Mouse (Mus musculus) heart, embryonic 11.5 days (tissue): ENCODE measurements around the gene Ttc7b. TPM values are rescaled to one million over a fixed set of nuclear protein-coding genes. Genes with fewer than 3 reads are reported as not detected.

Source experiments
- ATAC-seq: fragments of 200-750 bp; cut with Nextera tagmentation; replicated peaks from 2 replicates; pipeline ENCODE4 v1.8.0; 2017; ENCODE audit warnings: moderate library complexity; ENCODE audit not compliant: insufficient number of reproducible peaks, low FRiP score, low TSS enrichment
- H3K27ac ChIP-seq: fragments of 300-500 bp; sonication (generic); 2 replicates; pipeline ENCODE4 v1.5.1; 2014; ENCODE audit warnings: mild to moderate bottlenecking, low read depth, low read length
- H3K27me3 ChIP-seq: fragments of 300-500 bp; sonication (generic); 2 replicates; pipeline ENCODE4 v1.6.1; 2014; ENCODE audit warnings: mild to moderate bottlenecking, low read length, mixed read lengths; ENCODE audit not compliant: control insufficient read depth, insufficient read depth
- H3K36me3 ChIP-seq: fragments of 300-500 bp; sonication (generic); 2 replicates; pipeline ENCODE4 v1.6.1; 2014; ENCODE audit warnings: mild to moderate bottlenecking, low read length, moderate library complexity, mixed read lengths; ENCODE audit not compliant: control insufficient read depth, insufficient read depth
- H3K4me1 ChIP-seq: fragments of 300-500 bp; sonication (generic); 2 replicates; pipeline ENCODE4 v1.6.1; 2014; ENCODE audit warnings: low read length; ENCODE audit not compliant: control insufficient read depth, insufficient read depth
- H3K4me2 ChIP-seq: fragments of 300-500 bp; sonication (generic); 2 replicates; pipeline ENCODE4 v1.6.1; 2014; ENCODE audit warnings: mild to moderate bottlenecking, moderate library complexity
- H3K4me3 ChIP-seq: fragments of 300-500 bp; sonication (generic); 2 replicates; pipeline ENCODE4 v1.5.1; 2014; ENCODE audit warnings: low read depth, low read length
- H3K9ac ChIP-seq: fragments of 300-500 bp; sonication (generic); 2 replicates; pipeline ENCODE4 v1.6.1; 2014; ENCODE audit warnings: mild to moderate bottlenecking, low read depth, low read length, moderate library complexity
- H3K9me3 ChIP-seq: fragments of 300-500 bp; sonication (generic); replicated peaks from 2 replicates; pipeline ENCODE4 v1.6.1; 2016; ENCODE audit warnings: low read length; ENCODE audit not compliant: control insufficient read depth
- WGBS: fragments of 180-500 bp; shearing (Covaris S2); extraction: QIAGEN DNeasy Blood & Tissue Kit; methylation state at CpG from one replicate; pipeline ENCODE4 v1.1.7; 2014; ENCODE audit not compliant: insufficient replicate concordance; 5-methylcytosine and 5-hydroxymethylcytosine counted together
- polyA plus RNA-seq: library from polyadenylated mRNA; unstranded; fragments of >200 nt; fragmentation: Nextera tagmentation; extraction: Ambion mirVana; gene quantifications from 2 replicates; pipeline ENCODE4 v1.2.1, GENCODE M21; 2014

The Ttc7b gene
- polyA plus RNA-seq, 1 experiment from 2014 or later = 11.4 TPM

DNA sequence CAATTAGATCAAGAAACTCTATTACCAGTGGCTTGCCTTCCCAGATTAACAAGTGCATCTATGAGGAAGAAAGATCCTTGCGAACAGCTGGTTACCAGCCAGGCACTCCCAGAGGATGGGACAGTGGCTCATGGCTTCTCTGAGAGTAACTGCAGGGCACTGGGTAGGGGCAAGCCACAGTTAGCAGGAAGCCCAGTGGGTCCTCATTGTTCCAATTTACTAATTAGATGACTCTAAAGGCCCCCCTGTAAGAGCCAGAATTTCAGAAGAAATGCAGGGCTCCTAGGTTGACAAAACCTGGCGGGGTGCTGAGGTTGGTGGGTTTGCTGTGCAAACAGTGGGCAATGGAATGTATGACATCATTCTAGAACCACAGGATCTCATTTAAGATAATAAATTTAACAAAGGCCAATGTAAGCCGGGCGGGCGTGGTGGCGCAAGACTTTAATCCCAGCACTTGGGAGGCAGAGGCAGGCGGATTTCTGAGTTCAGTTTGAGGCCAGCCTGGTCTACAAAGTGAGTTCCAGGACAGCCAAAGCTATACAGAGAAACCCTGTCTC lies 179.6 kb downstream of the Ttc7b start:
- H3K4me3 ChIP-seq = no peak overlapping the region
- H3K4me2 ChIP-seq = no peak overlapping the region
- no peak for ATAC-seq
- no peaks in the 10 kb centered on the region for H3K27me3 ChIP-seq
- 85% methylated on average over 7 of the region's 7 CpGs for WGBS
- no peak overlapping the region for H3K27ac ChIP-seq
- H3K9ac ChIP-seq = no peak overlapping the region
- no peaks in the 10 kb centered on the region for H3K36me3 ChIP-seq
- H3K4me1 ChIP-seq = no peaks in the 10 kb centered on the region
- no peaks in the 10 kb centered on the region for H3K9me3 ChIP-seq

DNA sequence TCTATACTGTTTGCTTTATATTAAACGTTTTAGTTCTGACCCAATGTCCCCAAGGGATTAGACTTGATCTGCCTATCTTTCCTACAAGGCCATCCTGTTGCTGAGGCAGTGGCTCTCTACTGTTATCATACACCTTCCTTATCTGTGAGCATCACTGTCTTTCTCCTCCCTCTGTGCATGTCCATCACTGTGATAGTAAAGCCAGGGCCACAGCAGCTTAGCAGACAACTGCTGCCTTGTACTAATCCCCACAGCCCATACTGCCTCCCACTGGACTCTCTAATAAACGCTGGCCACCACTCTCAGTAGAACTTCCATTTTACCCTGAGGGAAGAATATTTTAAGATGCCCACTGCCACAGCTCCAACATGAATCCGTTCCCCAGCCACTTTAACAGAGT lies 182.6 kb downstream of the Ttc7b start:
- Histone ChIP-seq H3K4me2 (no peak overlapping the region), H3K4me1 (no peaks in the 10 kb centered on the region), H3K27ac (no peak overlapping the region), H3K9me3 (no peaks in the 10 kb centered on the region), H3K27me3 (no peaks in the 10 kb centered on the region), H3K4me3 (no peak overlapping the region), H3K36me3 (no peaks in the 10 kb centered on the region), H3K9ac (no peak overlapping the region)
- WGBS = 57% methylated on average over 3 of the region's 3 CpGs
- ATAC-seq = no peak

DNA sequence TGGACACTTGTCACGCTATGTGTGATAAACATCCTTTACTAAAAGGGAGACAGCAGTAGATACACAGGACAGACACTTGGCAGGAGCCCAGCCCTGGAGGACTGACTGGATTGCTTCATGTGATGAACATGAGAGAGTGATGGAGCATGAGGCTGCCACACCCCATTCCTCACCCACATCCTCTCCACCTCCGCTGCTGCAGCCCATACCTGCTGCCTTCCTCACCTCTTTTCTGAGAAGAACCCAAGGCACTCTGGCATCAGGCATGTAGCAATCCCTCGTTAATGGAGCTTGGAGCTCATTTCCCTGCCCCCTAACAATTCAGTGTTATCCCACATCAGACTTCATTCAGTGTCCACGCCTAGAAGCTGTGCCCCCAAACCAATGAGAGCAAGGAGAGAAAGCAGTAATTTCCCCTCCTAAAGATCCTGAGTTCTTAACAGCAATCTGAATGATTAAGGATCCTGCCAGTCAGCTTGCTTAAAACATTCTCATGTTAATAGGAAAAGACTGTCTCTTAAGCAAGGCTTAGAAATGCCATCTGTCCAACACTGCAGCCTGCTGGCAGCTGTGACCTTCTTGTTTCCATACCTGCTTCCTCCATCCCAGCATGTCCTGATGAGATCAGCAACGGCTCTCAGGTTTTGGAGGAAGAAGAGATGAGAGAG lies 183.1 kb downstream of the Ttc7b start:
- no peak for ATAC-seq
- H3K36me3 ChIP-seq = no peaks in the 10 kb centered on the region
- H3K4me3 ChIP-seq = no peak overlapping the region
- H3K4me1 ChIP-seq = no peaks in the 10 kb centered on the region
- H3K9ac ChIP-seq = no peak overlapping the region
- WGBS = 67% methylated on average over 5 of the region's 5 CpGs
- no peaks in the 10 kb centered on the region for H3K27me3 ChIP-seq
- H3K9me3 ChIP-seq = no peaks in the 10 kb centered on the region
- no peak overlapping the region for H3K27ac ChIP-seq
- no peak overlapping the region for H3K4me2 ChIP-seq

DNA sequence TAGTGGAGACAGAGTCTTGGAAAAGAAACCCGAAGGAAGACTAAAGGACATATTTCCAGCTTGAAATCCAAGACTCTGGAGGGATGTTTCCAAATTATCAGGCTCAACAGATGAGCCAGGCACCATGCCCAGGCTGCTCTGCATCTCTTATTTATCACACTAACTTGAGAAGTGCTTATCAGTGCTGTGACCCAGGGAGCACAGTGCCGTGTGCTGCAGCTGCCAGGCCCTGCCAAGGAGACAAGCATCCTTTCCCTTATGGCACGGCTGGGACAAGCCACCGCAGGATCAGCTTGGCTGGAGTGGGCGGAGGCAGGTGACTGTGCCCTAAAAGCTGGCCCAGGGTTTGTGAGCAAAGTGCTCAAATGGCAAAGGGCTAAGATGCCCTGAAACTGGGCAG lies 184.4 kb downstream of the Ttc7b start:
- H3K27me3 ChIP-seq = no peaks in the 10 kb centered on the region
- 53% methylated on average over 5 of the region's 5 CpGs for WGBS
- no peak overlapping the region for H3K27ac ChIP-seq
- no peak overlapping the region for H3K9ac ChIP-seq
- H3K36me3 ChIP-seq = no peaks in the 10 kb centered on the region
- no peak for ATAC-seq
- no peaks in the 10 kb centered on the region for H3K4me1 ChIP-seq
- no peak overlapping the region for H3K4me2 ChIP-seq
- H3K4me3 ChIP-seq = no peak overlapping the region
- no peaks in the 10 kb centered on the region for H3K9me3 ChIP-seq

DNA sequence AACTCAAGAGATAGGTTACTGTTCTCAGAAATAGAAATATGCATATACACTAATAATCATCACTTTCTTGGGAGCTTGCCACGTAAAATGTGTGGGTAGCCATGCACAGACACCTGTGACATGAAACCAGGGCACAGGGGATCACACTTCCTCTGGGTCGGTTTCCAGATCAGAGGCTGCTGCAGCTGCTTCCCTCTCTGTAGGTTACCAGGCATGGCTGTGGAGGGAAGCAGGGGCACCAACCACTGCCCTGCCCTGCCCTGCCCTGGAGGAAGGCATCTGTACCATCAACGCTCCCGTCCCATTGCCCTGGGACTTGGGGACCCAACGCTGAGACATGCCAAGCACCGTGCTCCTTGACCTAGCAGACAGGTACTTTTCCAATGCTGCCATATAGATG lies 188.8 kb downstream of the Ttc7b start:
- H3K9ac ChIP-seq = no peak overlapping the region
- ATAC-seq = no peak
- no peaks in the 10 kb centered on the region for H3K27me3 ChIP-seq
- no peak overlapping the region for H3K4me3 ChIP-seq
- H3K9me3 ChIP-seq = no peaks in the 10 kb centered on the region
- H3K4me2 ChIP-seq = no peak overlapping the region
- H3K27ac ChIP-seq = no peak overlapping the region
- 82% methylated on average over 6 of the region's 6 CpGs for WGBS
- H3K4me1 ChIP-seq = no peaks in the 10 kb centered on the region
- H3K36me3 ChIP-seq = no peaks in the 10 kb centered on the region

DNA sequence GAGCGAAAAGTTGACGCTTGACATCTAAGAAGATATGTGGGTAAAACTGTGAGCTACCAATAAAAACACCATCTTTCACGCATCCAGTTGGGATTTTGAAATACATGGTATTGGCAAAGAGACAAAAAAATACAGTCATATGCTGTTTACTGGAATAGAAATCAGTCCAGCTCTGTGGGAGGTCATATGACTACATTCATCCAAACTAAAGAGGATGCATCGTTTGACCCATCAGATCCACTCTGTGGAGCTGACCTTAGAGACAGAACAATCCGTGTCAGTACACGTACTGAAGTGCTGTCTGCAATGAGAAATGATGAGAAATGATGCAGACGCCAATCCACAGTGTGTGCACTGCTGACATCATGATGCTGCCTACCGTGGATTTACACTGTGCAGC lies 190.4 kb downstream of the Ttc7b start:
- Histone ChIP-seq H3K9me3 (no peaks in the 10 kb centered on the region), H3K36me3 (peaks cover 2% of the 10 kb centered on the region; the same call in 1 of the 2 replicates), H3K9ac (no peak overlapping the region), H3K27me3 (no peaks in the 10 kb centered on the region), H3K4me2 (no peak overlapping the region), H3K4me3 (no peak overlapping the region), H3K27ac (no peak overlapping the region), H3K4me1 (no peaks in the 10 kb centered on the region)
- ATAC-seq = no peak
- WGBS = 87% methylated on average over 8 of the region's 8 CpGs

DNA sequence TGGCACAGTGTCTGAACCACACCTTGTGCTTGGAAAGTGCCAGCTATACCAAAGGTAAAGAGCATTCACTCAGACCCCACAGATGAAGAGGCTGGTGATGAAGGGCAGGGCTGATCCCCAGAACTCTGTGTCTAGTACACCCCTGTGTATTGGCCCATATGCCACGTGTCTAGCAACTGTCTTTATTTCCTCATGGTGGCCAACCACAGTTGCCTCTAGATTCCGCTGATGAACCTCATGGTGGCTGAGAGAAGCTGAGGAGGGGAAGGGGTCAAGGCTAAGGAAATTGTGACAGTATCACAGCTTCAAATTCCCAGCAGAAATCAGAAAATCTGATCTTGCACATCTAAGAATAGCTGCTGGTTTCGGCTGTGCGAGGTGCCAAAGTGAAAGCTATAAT lies 191.6 kb downstream of the Ttc7b start:
- H3K36me3 ChIP-seq = peaks cover 3% of the 10 kb centered on the region; the same call in 1 of the 2 replicates

DNA sequence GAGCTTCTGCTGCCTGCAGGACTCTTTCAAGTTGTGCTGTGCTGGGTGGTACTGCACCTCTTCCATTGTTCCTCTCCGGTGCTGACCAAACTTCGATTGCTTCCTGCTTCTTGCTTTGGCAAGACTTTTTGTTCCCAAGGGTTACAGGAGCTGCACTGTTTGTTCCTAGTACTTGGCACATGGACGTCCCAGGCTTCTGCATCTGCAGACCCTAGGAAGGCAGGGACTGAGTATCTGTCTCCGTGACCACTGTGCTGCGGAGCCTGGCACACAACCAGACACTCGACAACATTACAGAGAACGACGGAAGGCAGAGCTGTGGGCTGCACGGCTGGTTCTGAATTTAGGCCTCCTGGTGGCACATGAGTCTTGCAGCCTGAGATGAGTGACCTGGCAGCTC lies 192.1 kb downstream of the Ttc7b start:
- Histone ChIP-seq H3K9me3 (no peaks in the 10 kb centered on the region), H3K4me2 (no peak overlapping the region), H3K36me3 (peaks cover 3% of the 10 kb centered on the region; the same call in 1 of the 2 replicates), H3K4me3 (no peak overlapping the region), H3K27ac (no peak overlapping the region), H3K4me1 (no peaks in the 10 kb centered on the region), H3K9ac (no peak overlapping the region), H3K27me3 (no peaks in the 10 kb centered on the region)
- no peak for ATAC-seq
- WGBS = 85% methylated on average over 9 of the region's 9 CpGs

More for the DNA sequence above, 191.6 kb downstream of the Ttc7b start:
- no peaks in the 10 kb centered on the region for H3K4me1 ChIP-seq
- no peak for ATAC-seq
- H3K4me2 ChIP-seq = no peak overlapping the region
- H3K27ac ChIP-seq = no peak overlapping the region
- 90% methylated on average over 4 of the region's 4 CpGs for WGBS
- H3K27me3 ChIP-seq = no peaks in the 10 kb centered on the region
- H3K9ac ChIP-seq = no peak overlapping the region
- no peak overlapping the region for H3K4me3 ChIP-seq
- H3K9me3 ChIP-seq = no peaks in the 10 kb centered on the region

DNA sequence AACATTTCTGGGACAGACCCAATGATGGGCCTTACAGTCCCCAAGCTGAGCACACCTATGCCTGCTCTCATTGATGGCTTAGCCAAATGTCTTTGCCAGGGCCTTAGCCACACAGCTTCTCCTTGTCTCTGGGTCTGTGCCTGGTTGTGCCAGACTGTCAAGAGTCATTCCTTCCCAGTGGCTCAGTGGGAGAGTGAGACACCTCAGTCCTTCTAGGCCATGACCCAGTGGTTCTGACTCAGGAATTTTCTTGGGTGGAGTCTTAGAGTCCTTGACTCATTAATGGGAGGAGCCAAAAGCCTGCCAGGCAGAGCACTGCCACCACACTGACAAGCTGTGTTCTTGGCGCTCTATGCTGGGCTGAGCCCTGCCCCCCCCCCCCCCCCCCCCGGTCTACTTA lies 193.9 kb downstream of the Ttc7b start:
- Histone ChIP-seq H3K4me1 (no peaks in the 10 kb centered on the region), H3K4me3 (no peak overlapping the region), H3K27ac (no peak overlapping the region), H3K9me3 (no peaks in the 10 kb centered on the region), H3K36me3 (peaks cover 3% of the 10 kb centered on the region; the same call in 1 of the 2 replicates), H3K27me3 (no peaks in the 10 kb centered on the region), H3K4me2 (no peak overlapping the region), H3K9ac (no peak overlapping the region)
- 73% methylated on average over 2 of the region's 2 CpGs for whole genome bisulfite sequencing
- ATAC-seq = no peak
